Mouse (Mus musculus): Measurements from ENCODE around the gene Ecm1. TPM values are rescaled to one million over a fixed set of nuclear protein-coding genes. Genes with fewer than 3 reads are reported as not detected.
A peak's percentile ranks its signal among the peaks of the same experiment; 100 is the strongest.
"Not testable (repeated sequence)": the region's sequence is repeated elsewhere in the genome, so short reads cannot be mapped to it uniquely, and the experiment has no call there.

Gene Ecm1
- total RNA-seq, 1 experiment from 2014 or later: 4.1 TPM

- ATAC-seq (replicated peaks in 1 of 2; ENCODE audit: insufficient read depth in 1 of 2, low FRiP score in 2 of 2, low TSS enrichment in 1 of 2, low read depth in 1 of 2, poor library complexity in 2 of 2, severe bottlenecking in 2 of 2): no peak
Measured at GRCm38 (mm10) chr3:95700233-95700681, 39.1 kb downstream of the Ecm1 start.

GRCm38 (mm10) chr3:95698286-95698685 lies 41.1 kb downstream of the Ecm1 start:
- no peak for ATAC-seq (replicated peaks in 1 of 2; ENCODE audit: insufficient read depth in 1 of 2, low FRiP score in 2 of 2, low TSS enrichment in 1 of 2, low read depth in 1 of 2, poor library complexity in 2 of 2, severe bottlenecking in 2 of 2)

- no peak for ATAC-seq (replicated peaks in 1 of 2; ENCODE audit: insufficient read depth in 1 of 2, low FRiP score in 2 of 2, low TSS enrichment in 1 of 2, low read depth in 1 of 2, poor library complexity in 2 of 2, severe bottlenecking in 2 of 2)
Measured at GRCm38 (mm10) chr3:95696360-95696759, 43.0 kb downstream of the Ecm1 start.

- ATAC-seq (replicated peaks in 1 of 2; ENCODE audit: insufficient read depth in 1 of 2, low FRiP score in 2 of 2, low TSS enrichment in 1 of 2, low read depth in 1 of 2, poor library complexity in 2 of 2, severe bottlenecking in 2 of 2): no peak
Measured at GRCm38 (mm10) chr3:95695796-95696195, 43.6 kb downstream of the Ecm1 start.

- ATAC-seq (replicated peaks in 1 of 2; ENCODE audit: insufficient read depth in 1 of 2, low FRiP score in 2 of 2, low TSS enrichment in 1 of 2, low read depth in 1 of 2, poor library complexity in 2 of 2, severe bottlenecking in 2 of 2): no peak
Measured at GRCm38 (mm10) chr3:95694808-95695703, 44.3 kb downstream of the Ecm1 start.

- peak; percentile 19 to 48; a peak in 3 of 4 replicates for ATAC-seq (replicated peaks in 1 of 2; ENCODE audit: insufficient read depth in 1 of 2, low FRiP score in 2 of 2, low TSS enrichment in 1 of 2, low read depth in 1 of 2, poor library complexity in 2 of 2, severe bottlenecking in 2 of 2)
Measured at GRCm38 (mm10) chr3:95693821-95694807, 45.3 kb downstream of the Ecm1 start.

- ATAC-seq (replicated peaks in 1 of 2; ENCODE audit: insufficient read depth in 1 of 2, low FRiP score in 2 of 2, low TSS enrichment in 1 of 2, low read depth in 1 of 2, poor library complexity in 2 of 2, severe bottlenecking in 2 of 2): no peak
Measured at GRCm38 (mm10) chr3:95692677-95693076, 46.7 kb downstream of the Ecm1 start.

GRCm38 (mm10) chr3:95690552-95690951 lies 48.8 kb downstream of the Ecm1 start:
- not testable (repeated sequence) for ATAC-seq (replicated peaks in 1 of 2; ENCODE audit: insufficient read depth in 1 of 2, low FRiP score in 2 of 2, low TSS enrichment in 1 of 2, low read depth in 1 of 2, poor library complexity in 2 of 2, severe bottlenecking in 2 of 2)

- ATAC-seq (replicated peaks in 1 of 2; ENCODE audit: insufficient read depth in 1 of 2, low FRiP score in 2 of 2, low TSS enrichment in 1 of 2, low read depth in 1 of 2, poor library complexity in 2 of 2, severe bottlenecking in 2 of 2): no peak
Measured at GRCm38 (mm10) chr3:95689940-95690339, 49.4 kb downstream of the Ecm1 start.

GRCm38 (mm10) chr3:95689171-95689915 lies 50.0 kb downstream of the Ecm1 start:
- ATAC-seq (replicated peaks in 1 of 2; ENCODE audit: insufficient read depth in 1 of 2, low FRiP score in 2 of 2, low TSS enrichment in 1 of 2, low read depth in 1 of 2, poor library complexity in 2 of 2, severe bottlenecking in 2 of 2): no peak

GRCm38 (mm10) chr3:95687524-95688421 lies 51.6 kb downstream of the Ecm1 start, which contains the start of gene Adamtsl4:
TSS of gene Adamtsl4 (minus strand) at chr3:95687917.
- peak; percentile 42 to 49; a peak in 1 of 4 replicates for ATAC-seq (replicated peaks in 1 of 2; ENCODE audit: insufficient read depth in 1 of 2, low FRiP score in 2 of 2, low TSS enrichment in 1 of 2, low read depth in 1 of 2, poor library complexity in 2 of 2, severe bottlenecking in 2 of 2)

GRCm38 (mm10) chr3:95687168-95687523 lies 52.2 kb downstream of the Ecm1 start:
- ATAC-seq (replicated peaks in 1 of 2; ENCODE audit: insufficient read depth in 1 of 2, low FRiP score in 2 of 2, low TSS enrichment in 1 of 2, low read depth in 1 of 2, poor library complexity in 2 of 2, severe bottlenecking in 2 of 2): no peak

GRCm38 (mm10) chr3:95686492-95687167 lies 52.7 kb downstream of the Ecm1 start:
- ATAC-seq (replicated peaks in 1 of 2; ENCODE audit: insufficient read depth in 1 of 2, low FRiP score in 2 of 2, low TSS enrichment in 1 of 2, low read depth in 1 of 2, poor library complexity in 2 of 2, severe bottlenecking in 2 of 2): no peak

GRCm38 (mm10) chr3:95685701-95686100 lies 53.7 kb downstream of the Ecm1 start:
- ATAC-seq (replicated peaks in 1 of 2; ENCODE audit: insufficient read depth in 1 of 2, low FRiP score in 2 of 2, low TSS enrichment in 1 of 2, low read depth in 1 of 2, poor library complexity in 2 of 2, severe bottlenecking in 2 of 2): no peak

- ATAC-seq (replicated peaks in 1 of 2; ENCODE audit: insufficient read depth in 1 of 2, low FRiP score in 2 of 2, low TSS enrichment in 1 of 2, low read depth in 1 of 2, poor library complexity in 2 of 2, severe bottlenecking in 2 of 2): no peak
Measured at GRCm38 (mm10) chr3:95685301-95685700, 54.1 kb downstream of the Ecm1 start.

- peak in 1 of 2 experiments; percentile 51; a peak in 2 of 4 replicates for ATAC-seq (replicated peaks in 1 of 2; ENCODE audit: insufficient read depth in 1 of 2, low FRiP score in 2 of 2, low TSS enrichment in 1 of 2, low read depth in 1 of 2, poor library complexity in 2 of 2, severe bottlenecking in 2 of 2)
Measured at GRCm38 (mm10) chr3:95684846-95685245, 54.5 kb downstream of the Ecm1 start.
